In genomic region chr4:34494961-34495723, GRCm38 (mm10) we compare ENCODE assay signal across 12 mouse cellular contexts. TPM values are rescaled to one million over a fixed set of nuclear protein-coding genes. Genes with fewer than 3 reads are reported as not detected.
DNase-seq lines count a peak whose midpoint lies in the region; ATAC-seq and TF ChIP-seq lines count a peak whose summit lies in the region.
"Had no signal": no experiment of that assay in that cellular context is flagged by ENCODE, and none has a peak within 500 bp of the region (broad histone marks: within the 10 kb centered on the region; RNA-seq: fewer than 3 reads in every experiment).

No protein-coding gene starts in this region.

- TF ChIP-seq EP300 in MEL (IDR thresholded peaks at IDR 0.05; ENCODE audit: low read depth in 1 of 2, low read length in 2 of 2), result no peak
- TF ChIP-seq EP300 in lung, postnatal 0 days (IDR thresholded peaks at IDR 0.05), result no peak

- no peaks in the 10 kb centered on the region for H3K4me1 ChIP-seq in heart, embryonic 12.5 days (replicated peaks)
- peaks cover 0 to 4% of the 10 kb centered on the region in 2 experiments; a peak in 1 of 4 replicates for H3K4me1 ChIP-seq in MEL (ENCODE audit: control insufficient read depth in 1 of 2, insufficient read depth in 2 of 2, low read length in 2 of 2)
- no peaks in the 10 kb centered on the region for H3K4me1 ChIP-seq in brown adipose tissue, adult 24 weeks (ENCODE audit: control insufficient read depth, insufficient read depth, insufficient read length, low read length)
- no peaks in the 10 kb centered on the region for H3K4me1 ChIP-seq in lung, postnatal 0 days (ENCODE audit: insufficient read depth, low read depth, low read length)
- no peaks in the 10 kb centered on the region for H3K4me1 ChIP-seq in forebrain, embryonic 14.5 days (ENCODE audit: control insufficient read depth, insufficient read depth, low read length)
- H3K4me1 ChIP-seq in hindbrain, embryonic 12.5 days, result no peaks in the 10 kb centered on the region
- H3K4me1 ChIP-seq: forebrain, embryonic 13.5 days; hindbrain, embryonic 10.5 days had no signal

- no peak for TF ChIP-seq POLR2A in MEL (IDR thresholded peaks at IDR 0.05; ENCODE audit: control insufficient read depth in 1 of 2, insufficient read depth in 1 of 2, low read depth in 1 of 2, low read length in 2 of 2, poor library complexity in 1 of 2)

- peaks cover 7% of the 10 kb centered on the region for H3K9me3 ChIP-seq in heart, embryonic 12.5 days (replicated peaks)
- no peaks in the 10 kb centered on the region for H3K9me3 ChIP-seq in MEL (replicated peaks; ENCODE audit: insufficient read depth, low read length)
- no peaks in the 10 kb centered on the region for H3K9me3 ChIP-seq in lung, postnatal 0 days (ENCODE audit: low read length)
- H3K9me3 ChIP-seq in forebrain, embryonic 14.5 days (replicated peaks; ENCODE audit: control insufficient read depth, low read length), result no peaks in the 10 kb centered on the region
- H3K9me3 ChIP-seq in hindbrain, embryonic 12.5 days (replicated peaks), result no peaks in the 10 kb centered on the region
- H3K9me3 ChIP-seq: hindbrain, embryonic 10.5 days had no signal

- no peak for ATAC-seq in heart, embryonic 12.5 days (ENCODE audit: insufficient number of reproducible peaks, low FRiP score)
- ATAC-seq in lung, postnatal 0 days, result peak; percentile 50
- no peak for ATAC-seq in forebrain, embryonic 14.5 days
- no peak for ATAC-seq in hindbrain, embryonic 12.5 days (ENCODE audit: low FRiP score)
- ATAC-seq: forebrain, embryonic 13.5 days had no signal

- H3K79me2 ChIP-seq in MEL (ENCODE audit: control insufficient read depth, insufficient read depth, low read length, poor library complexity), result no peaks in the 10 kb centered on the region

- no peak overlapping the region for H3K4me3 ChIP-seq in heart, embryonic 12.5 days
- no peak overlapping the region for H3K4me3 ChIP-seq in MEL (ENCODE audit: control insufficient read depth in 1 of 2, insufficient read depth in 1 of 2, low read depth in 2 of 2, low read length in 2 of 2)
- H3K4me3 ChIP-seq in brown adipose tissue, adult 24 weeks (ENCODE audit: insufficient read depth, low read depth, low read length), result no peak overlapping the region
- no peak overlapping the region for H3K4me3 ChIP-seq in lung, postnatal 0 days (ENCODE audit: low read depth, low read length)
- H3K4me3 ChIP-seq in forebrain, embryonic 14.5 days (ENCODE audit: low read depth, low read length), result no peak overlapping the region
- H3K4me3 ChIP-seq in hindbrain, embryonic 12.5 days, result no peak overlapping the region
- H3K4me3 ChIP-seq: forebrain, embryonic 13.5 days; hindbrain, embryonic 10.5 days had no signal

- H3K27me3 ChIP-seq in heart, embryonic 12.5 days (replicated peaks), result no peaks in the 10 kb centered on the region
- peaks cover 0 to 2% of the 10 kb centered on the region in 2 experiments; a peak in 1 of 4 replicates for H3K27me3 ChIP-seq in MEL (ENCODE audit: control insufficient read depth in 1 of 2, insufficient read depth in 2 of 2, low read length in 2 of 2)
- H3K27me3 ChIP-seq in lung, postnatal 0 days (replicated peaks; ENCODE audit: insufficient read depth, low read length), result no peaks in the 10 kb centered on the region
- H3K27me3 ChIP-seq in forebrain, embryonic 14.5 days (replicated peaks; ENCODE audit: control insufficient read depth, insufficient read depth, low read length), result no peaks in the 10 kb centered on the region
- H3K27me3 ChIP-seq in hindbrain, embryonic 12.5 days, result no peaks in the 10 kb centered on the region
- H3K27me3 ChIP-seq: CH12.LX; forebrain, embryonic 13.5 days had no signal

- 71% methylated on average over 10 of the region's 10 CpGs for WGBS in heart, embryonic 12.5 days
- WGBS in lung, postnatal 0 days, result 60% methylated on average over 10 of the region's 10 CpGs
- 90% methylated on average over 10 of the region's 10 CpGs for WGBS in forebrain, embryonic 14.5 days
- WGBS in hindbrain, embryonic 12.5 days, result 88% methylated on average over 10 of the region's 10 CpGs

- no peak for TF ChIP-seq CTCF in MEL (IDR thresholded peaks at IDR 0.05 in 2 of 3, conservative IDR thresholded peaks at IDR 0.05 in 1 of 3; ENCODE audit: control insufficient read depth in 1 of 3, insufficient read depth in 1 of 3, low read depth in 2 of 3, low read length in 3 of 3, poor library complexity in 1 of 3, severe bottlenecking in 1 of 3)
- no peak for TF ChIP-seq CTCF in lung, postnatal 0 days (IDR thresholded peaks at IDR 0.05)

- no peak overlapping the region for H3K9ac ChIP-seq in heart, embryonic 12.5 days
- no peak overlapping the region for H3K9ac ChIP-seq in MEL (ENCODE audit: control insufficient read depth, low read depth, low read length, poor library complexity, severe bottlenecking)
- no peak overlapping the region for H3K9ac ChIP-seq in lung, postnatal 0 days (replicated peaks; ENCODE audit: low read depth)
- H3K9ac ChIP-seq in forebrain, embryonic 14.5 days (ENCODE audit: low read length), result no peak overlapping the region
- H3K9ac ChIP-seq in hindbrain, embryonic 12.5 days, result no peak overlapping the region
- H3K9ac ChIP-seq: forebrain, embryonic 13.5 days; liver, embryonic 14.5 days had no signal

- no peaks in the 10 kb centered on the region for H3K36me3 ChIP-seq in heart, embryonic 12.5 days
- peaks cover 0 to 4% of the 10 kb centered on the region in 2 experiments; a peak in 2 of 4 replicates for H3K36me3 ChIP-seq in MEL (ENCODE audit: control insufficient read depth in 1 of 2, insufficient read depth in 2 of 2, low read length in 2 of 2)
- no peaks in the 10 kb centered on the region for H3K36me3 ChIP-seq in lung, postnatal 0 days (ENCODE audit: insufficient read depth, low read length)
- H3K36me3 ChIP-seq in forebrain, embryonic 14.5 days (ENCODE audit: control insufficient read depth, insufficient read depth, low read length), result no peaks in the 10 kb centered on the region
- no peaks in the 10 kb centered on the region for H3K36me3 ChIP-seq in hindbrain, embryonic 12.5 days
- H3K36me3 ChIP-seq: hindbrain, embryonic 10.5 days had no signal

- no peak for TF ChIP-seq RAD21 in MEL (IDR thresholded peaks at IDR 0.05; ENCODE audit: low read depth, low read length)

- H3K27ac ChIP-seq in heart, embryonic 12.5 days (ENCODE audit: poor library complexity, severe bottlenecking), result no peak overlapping the region
- no peak overlapping the region for H3K27ac ChIP-seq in MEL (ENCODE audit: control insufficient read depth, low read depth, low read length)
- H3K27ac ChIP-seq in brown adipose tissue, adult 24 weeks (replicated peaks; ENCODE audit: low read depth, low read length), result 0 out of 2 replicates have a peak overlapping the region, but pooled peaks have one; percentile 31
- 0 out of 2 replicates have a peak overlapping the region, but pooled peaks have one; percentile 14 for H3K27ac ChIP-seq in lung, postnatal 0 days (ENCODE audit: low read length)
- no peak overlapping the region for H3K27ac ChIP-seq in forebrain, embryonic 14.5 days (ENCODE audit: low read depth, low read length)
- no peak overlapping the region for H3K27ac ChIP-seq in hindbrain, embryonic 12.5 days
- H3K27ac ChIP-seq: forebrain, embryonic 13.5 days; hindbrain, embryonic 10.5 days; liver, embryonic 14.5 days had no signal

- DNase-seq in heart, adult 18-20 months, result peak; percentile 25 to 55
- DNase-seq in MEL (ENCODE audit: low read depth, low spot score), result peak; percentile 27
- DNase-seq in lung, postnatal 0 days (ENCODE audit: low spot score), result peak; percentile 74
- no peak for DNase-seq in forebrain, embryonic 14.5 days (ENCODE audit: low spot score)
- DNase-seq in testis, postnatal 14 days (ENCODE audit: low spot score), result no peak

- H3K4me2 ChIP-seq in heart, embryonic 12.5 days, result no peak overlapping the region
- H3K4me2 ChIP-seq in lung, postnatal 0 days (replicated peaks; ENCODE audit: low read depth, low read length), result no peak overlapping the region
- H3K4me2 ChIP-seq in forebrain, embryonic 14.5 days (ENCODE audit: low read length), result no peak overlapping the region
- no peak overlapping the region for H3K4me2 ChIP-seq in hindbrain, embryonic 12.5 days (replicated peaks)
- H3K4me2 ChIP-seq: forebrain, embryonic 13.5 days had no signal

TF ChIP-seq in MEL, 35 proteins besides CTCF, POLR2A, EP300 and RAD21:
- TF ChIP-seq SIN3A (IDR thresholded peaks at IDR 0.05; ENCODE audit: low read length), result no peak
- TF ChIP-seq GATA1 (IDR thresholded peaks at IDR 0.05; ENCODE audit: low read depth, low read length), result 0 out of 2 replicates have a peak, but pooled peaks have one; percentile 19

RNA-seq across cellular contexts. Expression of gene Akirin2, which starts 55.6 kb away (rescaled TPM):
- 10 to 100 TPM; 56.7 to 62.5 TPM for total RNA-seq in heart, adult 18-20 months (2021)
- 61.3 and 63.2 TPM in 2 replicates for polyA plus RNA-seq in heart, embryonic 12.5 days (2016; fragmentation: Nextera tagmentation; extraction: Ambion mirVana)
- total RNA-seq in MEL (2012; rRNA removed), result 23.4 and 28.5 TPM in 2 replicates
- 10 to 100 TPM in 1 of 2 experiments, not detected in 1; 45.8 TPM for polyA plus RNA-seq in MEL (2012; ENCODE audit: insufficient read depth in 1 of 2, insufficient read length in 2 of 2, low read depth in 1 of 2, low replicate concordance in 2 of 2, missing spikeins in 1 of 2)
- 31.4 and 41.0 TPM in 2 replicates for polyA plus RNA-seq in brown adipose tissue, adult 24 weeks (2012; ENCODE audit: insufficient read depth, insufficient read length, missing spikeins)
- 45.5 and 46.2 TPM in 2 replicates for polyA plus RNA-seq in lung, postnatal 0 days (2015; fragmentation: Nextera tagmentation; extraction: Ambion mirVana)
- 55.9 and 67.5 TPM in 2 replicates for polyA plus RNA-seq in forebrain, embryonic 14.5 days (2014; fragmentation: Nextera tagmentation; extraction: Ambion mirVana)
- 139 and 147 TPM in 2 replicates for polyA plus RNA-seq in hindbrain, embryonic 12.5 days (2016; fragmentation: Nextera tagmentation; extraction: Ambion mirVana)

Comparison
In these comparisons a context has a peak if more than half of its experiments do, and no peak if none do; other contexts are left out.
1. DNase-seq: peak in heart, adult 18-20 months (2 of 2), MEL (single experiment) and lung, postnatal 0 days (single experiment); none in forebrain, embryonic 14.5 days (single experiment) and testis, postnatal 14 days (single experiment).
2. H3K27ac ChIP-seq: peak in brown adipose tissue, adult 24 weeks (single experiment) and lung, postnatal 0 days (single experiment); none in heart, embryonic 12.5 days (single experiment), MEL (single experiment), forebrain, embryonic 14.5 days (single experiment) and hindbrain, embryonic 12.5 days (single experiment).